Mouse (Mus musculus): ENCODE results near the gene Fam241b. TPM values are rescaled to one million over a fixed set of nuclear protein-coding genes. Genes with fewer than 3 reads are reported as not detected.

Fam241b gene
- polyA plus RNA-seq, 1 experiment from 2014 or later = 10.3 TPM

DNA sequence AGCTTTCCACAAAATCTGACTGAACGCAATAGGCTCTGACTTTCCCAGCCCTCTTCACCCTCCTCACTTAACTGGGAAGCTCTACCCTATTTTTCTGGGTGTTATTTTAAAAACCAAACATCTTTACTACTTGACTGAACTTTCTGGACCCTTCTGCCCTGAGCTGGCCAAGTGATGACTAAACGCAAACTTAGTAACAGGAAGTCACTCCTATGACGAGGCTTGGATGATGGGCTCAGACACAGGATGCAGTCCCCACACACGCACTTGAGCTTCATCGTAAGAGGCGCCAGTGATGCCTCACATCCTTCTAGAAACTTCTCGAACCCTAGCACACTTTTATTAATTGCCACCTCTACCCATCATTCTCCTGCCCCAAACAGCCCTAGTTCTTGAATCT, 74.3 kb downstream of the Fam241b start:
- H3K9me3 ChIP-seq (ENCODE audit: control insufficient read depth, low read length) = no peaks in the 10 kb centered on the region
- no peaks in the 10 kb centered on the region for H3K36me3 ChIP-seq (ENCODE audit: control insufficient read depth, insufficient read depth, low read length)
- DNase-seq (ENCODE audit: low spot score) = no peak
- H3K4me1 ChIP-seq (replicated peaks; ENCODE audit: control insufficient read depth, insufficient read depth, low read length) = no peaks in the 10 kb centered on the region
- no peak overlapping the region for H3K4me3 ChIP-seq (ENCODE audit: low read depth, low read length)
- no peak overlapping the region for H3K4me2 ChIP-seq (ENCODE audit: low read length)
- no peaks in the 10 kb centered on the region for H3K27me3 ChIP-seq (replicated peaks; ENCODE audit: control insufficient read depth, insufficient read depth, low read length)
- no peak overlapping the region for H3K9ac ChIP-seq (ENCODE audit: low read length)
- no peak for ATAC-seq (replicated peaks; ENCODE audit: low FRiP score, low TSS enrichment, low read depth)
- WGBS = 82% methylated on average over 7 of the region's 7 CpGs
- no peak overlapping the region for H3K27ac ChIP-seq (ENCODE audit: low read depth)

DNA sequence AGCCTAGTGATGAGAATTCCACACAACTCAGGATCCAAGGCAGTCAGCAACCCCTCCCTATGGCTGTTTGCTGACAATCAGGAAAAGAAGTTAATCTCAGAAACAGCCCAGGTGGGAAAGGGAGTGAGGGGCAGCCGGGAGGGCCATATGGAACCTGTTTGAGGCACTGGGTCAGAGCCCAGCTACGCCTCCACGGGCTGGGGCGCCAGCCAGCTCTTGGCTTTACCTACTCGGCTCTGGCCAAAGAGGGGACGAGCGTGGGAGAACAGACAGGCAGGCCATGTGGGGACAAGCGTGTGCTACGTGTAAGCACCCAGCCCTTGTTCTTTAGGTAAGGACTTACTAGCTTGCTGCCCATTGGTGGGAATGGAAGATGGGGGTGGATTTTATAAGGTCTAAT, 75.2 kb downstream of the Fam241b start:
- 74% methylated on average over 9 of the region's 9 CpGs for WGBS
- no peak for DNase-seq (ENCODE audit: low spot score)
- ATAC-seq (replicated peaks; ENCODE audit: low FRiP score, low TSS enrichment, low read depth) = no peak

DNA sequence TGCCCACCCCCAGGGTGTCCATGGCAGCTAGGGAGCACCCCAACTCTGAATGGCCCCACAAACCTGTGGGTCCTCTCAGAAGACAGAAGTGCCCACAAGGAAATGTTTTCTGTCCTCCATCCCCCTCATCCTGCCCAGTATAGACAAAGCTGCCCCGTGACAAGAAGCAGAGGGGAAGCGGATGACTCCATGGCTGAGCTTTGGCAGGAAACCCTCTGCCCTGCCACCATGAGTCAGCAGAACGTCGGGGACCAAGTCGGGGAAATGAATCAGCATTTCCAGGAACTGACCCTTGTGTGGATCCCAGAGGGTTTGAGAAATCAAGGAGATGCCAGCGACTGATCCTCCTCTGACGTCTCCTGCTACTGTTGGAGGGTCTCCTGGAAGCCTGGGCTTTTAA, 77.5 kb downstream of the Fam241b start:
- Histone ChIP-seq H3K9ac (ENCODE audit: low read length) (no peak overlapping the region), H3K27me3 (replicated peaks; ENCODE audit: control insufficient read depth, insufficient read depth, low read length) (no peaks in the 10 kb centered on the region), H3K9me3 (ENCODE audit: control insufficient read depth, low read length) (no peaks in the 10 kb centered on the region), H3K4me2 (ENCODE audit: low read length) (no peak overlapping the region), H3K36me3 (ENCODE audit: control insufficient read depth, insufficient read depth, low read length) (no peaks in the 10 kb centered on the region), H3K4me3 (ENCODE audit: low read depth, low read length) (no peak overlapping the region), H3K4me1 (replicated peaks; ENCODE audit: control insufficient read depth, insufficient read depth, low read length) (0 out of 2 replicates have a peak, but pooled peaks cover under 1% of the 10 kb centered on the region), H3K27ac (ENCODE audit: low read depth) (no peak overlapping the region)
- no peak for DNase-seq (ENCODE audit: low spot score)
- 58% methylated on average over 7 of the region's 7 CpGs for WGBS
- no peak for ATAC-seq (replicated peaks; ENCODE audit: low FRiP score, low TSS enrichment, low read depth)

More for the DNA sequence above, 75.2 kb downstream of the Fam241b start:
- H3K9ac ChIP-seq (ENCODE audit: low read length) = no peak overlapping the region
- no peak overlapping the region for H3K4me3 ChIP-seq (ENCODE audit: low read depth, low read length)
- H3K4me1 ChIP-seq (replicated peaks; ENCODE audit: control insufficient read depth, insufficient read depth, low read length) = no peaks in the 10 kb centered on the region
- H3K4me2 ChIP-seq (ENCODE audit: low read length) = no peak overlapping the region
- H3K9me3 ChIP-seq (ENCODE audit: control insufficient read depth, low read length) = no peaks in the 10 kb centered on the region
- H3K36me3 ChIP-seq (ENCODE audit: control insufficient read depth, insufficient read depth, low read length) = no peaks in the 10 kb centered on the region
- no peak overlapping the region for H3K27ac ChIP-seq (ENCODE audit: low read depth)
- no peaks in the 10 kb centered on the region for H3K27me3 ChIP-seq (replicated peaks; ENCODE audit: control insufficient read depth, insufficient read depth, low read length)

DNA sequence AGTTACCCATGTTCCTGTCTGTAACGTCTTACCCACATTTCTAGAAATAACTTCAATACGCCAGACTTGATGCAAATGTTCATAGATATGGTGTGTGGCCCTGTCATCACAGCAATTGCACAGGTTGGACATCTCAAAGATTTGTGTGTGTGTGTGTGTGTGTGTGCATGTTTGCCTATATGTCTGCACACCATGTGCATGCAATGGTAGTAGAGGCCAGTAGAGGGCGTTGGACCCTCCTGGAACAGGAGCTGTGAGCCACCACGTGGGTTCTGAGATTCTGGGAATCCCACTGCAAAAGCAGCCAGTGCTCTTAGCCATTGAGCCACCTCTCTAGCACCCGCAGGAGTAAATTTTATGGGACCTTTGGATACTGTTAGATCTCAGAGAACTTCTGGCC, 80.9 kb downstream of the Fam241b start:
- Histone ChIP-seq H3K4me3 (ENCODE audit: low read depth, low read length) (no peak overlapping the region), H3K9ac (ENCODE audit: low read length) (no peak overlapping the region), H3K4me2 (ENCODE audit: low read length) (no peak overlapping the region), H3K27me3 (replicated peaks; ENCODE audit: control insufficient read depth, insufficient read depth, low read length) (no peaks in the 10 kb centered on the region), H3K27ac (ENCODE audit: low read depth) (no peak overlapping the region), H3K4me1 (replicated peaks; ENCODE audit: control insufficient read depth, insufficient read depth, low read length) (peaks cover 18% of the 10 kb centered on the region), H3K36me3 (ENCODE audit: control insufficient read depth, insufficient read depth, low read length) (no peaks in the 10 kb centered on the region), H3K9me3 (ENCODE audit: control insufficient read depth, low read length) (no peaks in the 10 kb centered on the region)
- DNase-seq (ENCODE audit: low spot score) (no peak), ATAC-seq (replicated peaks; ENCODE audit: low FRiP score, low TSS enrichment, low read depth) (no peak)
- WGBS = 65% methylated on average over 5 of the region's 5 CpGs

DNA sequence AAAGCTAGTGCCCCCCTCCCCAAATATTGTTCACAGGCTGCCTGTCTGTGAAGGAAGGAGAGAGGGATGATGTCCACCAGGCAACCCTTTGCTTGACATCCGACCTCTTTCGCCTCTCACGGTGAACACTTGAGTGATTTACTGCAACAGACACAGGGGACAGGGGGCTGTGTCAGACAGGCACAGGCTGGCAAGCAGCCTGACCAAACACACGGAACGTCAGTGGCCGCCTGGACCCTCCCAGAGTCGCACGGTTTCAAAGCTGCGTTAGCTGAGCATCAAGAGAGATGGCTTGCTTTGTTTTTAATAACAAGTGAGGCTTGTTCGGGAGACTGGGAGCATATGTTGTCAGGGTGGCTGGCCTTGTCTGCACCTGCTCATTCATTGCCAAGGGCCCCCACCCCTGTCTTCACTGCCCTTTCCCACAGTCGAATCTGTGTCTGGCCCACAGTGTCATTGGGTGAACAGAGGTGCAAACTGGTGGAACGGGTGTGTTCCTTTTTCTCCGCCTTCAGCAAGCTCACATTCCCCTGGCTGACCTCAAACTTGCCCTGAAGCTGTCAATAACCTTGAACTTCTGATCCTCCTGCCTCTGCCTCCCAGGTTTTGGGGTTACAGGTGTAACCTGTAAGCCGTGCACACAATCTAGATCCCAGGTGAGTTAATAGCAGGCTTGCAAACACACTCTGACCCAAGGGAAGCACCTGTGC, 82.6 kb downstream of the Fam241b start:
- Histone ChIP-seq H3K9me3 (ENCODE audit: control insufficient read depth, low read length) (no peaks in the 10 kb centered on the region), H3K4me2 (ENCODE audit: low read length) (0 out of 2 replicates have a peak overlapping the region, but pooled peaks have one; percentile 13), H3K27ac (ENCODE audit: low read depth) (no peak overlapping the region), H3K27me3 (replicated peaks; ENCODE audit: control insufficient read depth, insufficient read depth, low read length) (no peaks in the 10 kb centered on the region), H3K9ac (ENCODE audit: low read length) (no peak overlapping the region), H3K36me3 (ENCODE audit: control insufficient read depth, insufficient read depth, low read length) (no peaks in the 10 kb centered on the region), H3K4me3 (ENCODE audit: low read depth, low read length) (no peak overlapping the region), H3K4me1 (replicated peaks; ENCODE audit: control insufficient read depth, insufficient read depth, low read length) (peaks cover 18% of the 10 kb centered on the region)
- 29% methylated on average over 14 of the region's 14 CpGs for WGBS
- ATAC-seq (replicated peaks; ENCODE audit: low FRiP score, low TSS enrichment, low read depth) (no peak), DNase-seq (ENCODE audit: low spot score) (no peak)

DNA sequence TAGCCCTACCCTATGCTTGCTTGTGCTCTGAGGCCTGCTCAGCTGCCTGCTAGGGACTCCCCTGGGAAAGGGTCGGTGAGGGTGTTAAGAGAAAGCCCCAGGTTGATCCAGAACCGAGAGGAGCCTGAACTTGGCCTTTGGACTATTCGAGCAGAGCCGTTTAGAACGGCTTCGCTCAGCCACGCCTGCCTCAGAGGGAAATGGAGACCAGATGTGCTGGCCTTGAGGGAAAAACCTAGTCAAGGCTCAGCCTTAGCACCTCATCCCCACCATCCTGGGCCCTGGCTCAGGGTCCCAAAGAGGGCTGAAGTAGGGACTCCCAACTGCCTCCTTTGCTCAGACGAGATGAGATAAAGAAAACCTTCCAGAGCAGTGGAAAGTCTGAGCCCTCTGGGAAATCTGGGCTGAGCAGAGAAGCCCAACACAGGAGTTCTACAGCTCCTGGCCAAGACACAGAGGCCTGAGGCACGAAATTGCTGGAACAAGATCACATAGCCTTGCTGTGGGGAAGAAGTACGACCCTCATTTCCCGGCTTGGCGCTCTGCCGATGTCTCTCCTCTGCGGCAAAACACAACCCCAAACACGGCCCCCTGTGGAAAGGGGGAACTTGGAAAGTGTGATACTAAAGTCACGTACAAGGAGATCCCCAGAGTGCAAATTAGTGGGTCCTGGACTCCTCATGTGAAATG, 83.4 kb downstream of the Fam241b start:
- H3K27me3 ChIP-seq (replicated peaks; ENCODE audit: control insufficient read depth, insufficient read depth, low read length) = no peaks in the 10 kb centered on the region
- no peaks in the 10 kb centered on the region for H3K9me3 ChIP-seq (ENCODE audit: control insufficient read depth, low read length)
- no peaks in the 10 kb centered on the region for H3K36me3 ChIP-seq (ENCODE audit: control insufficient read depth, insufficient read depth, low read length)
- H3K9ac ChIP-seq (ENCODE audit: low read length) = no peak overlapping the region
- H3K4me2 ChIP-seq (ENCODE audit: low read length) = peak overlapping the region; percentile 13; the same call in 1 of the 2 replicates
- peaks cover 18% of the 10 kb centered on the region for H3K4me1 ChIP-seq (replicated peaks; ENCODE audit: control insufficient read depth, insufficient read depth, low read length)
- no peak overlapping the region for H3K4me3 ChIP-seq (ENCODE audit: low read depth, low read length)
- H3K27ac ChIP-seq (ENCODE audit: low read depth) = peak overlapping the region; percentile 17; the same call in 1 of the 2 replicates
- ATAC-seq (replicated peaks; ENCODE audit: low FRiP score, low TSS enrichment, low read depth) (no peak), DNase-seq (ENCODE audit: low spot score) (no peak)
- 46% methylated on average over 16 of the region's 16 CpGs for WGBS

DNA sequence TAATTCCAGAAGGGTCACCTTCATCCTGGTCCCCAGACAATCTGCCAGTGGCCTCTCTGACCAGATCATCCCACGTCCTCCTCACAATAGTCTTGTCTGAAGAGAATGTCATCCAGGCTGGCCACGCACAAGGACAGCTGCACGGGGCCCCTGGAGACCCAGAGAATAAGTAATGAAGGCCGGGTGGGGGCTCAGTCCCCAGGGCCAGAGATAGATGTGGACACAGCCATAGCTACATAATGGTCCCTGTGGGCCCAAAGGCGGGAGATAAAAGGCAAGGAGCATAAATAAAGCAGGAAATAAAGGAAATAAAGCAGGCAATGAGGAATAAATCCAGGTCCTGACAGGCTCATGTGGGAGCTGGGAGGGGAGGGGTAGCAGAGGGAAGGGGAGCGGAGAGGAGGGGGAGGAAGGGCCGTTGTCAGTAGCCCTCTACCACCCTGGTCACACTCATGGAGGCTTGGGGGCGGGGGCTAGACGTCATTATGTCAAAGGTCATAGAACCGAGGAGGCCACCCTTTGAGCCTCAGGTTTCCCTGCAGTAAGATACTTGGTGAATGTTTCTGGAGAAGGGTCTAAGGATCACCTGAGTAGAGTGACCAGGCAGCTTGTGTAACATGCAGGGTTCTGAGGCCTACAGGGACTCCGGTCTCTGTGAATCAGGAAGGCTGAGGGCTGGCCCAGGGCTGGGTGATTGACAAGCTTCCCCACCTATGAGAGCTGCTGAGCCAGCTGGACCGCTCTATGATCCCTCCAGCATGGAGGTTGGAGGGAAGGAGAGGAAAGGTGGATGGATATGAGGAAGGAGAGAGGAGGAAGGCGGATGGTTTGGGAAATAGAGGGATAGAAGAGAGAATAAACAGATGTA, 85.0 kb downstream of the Fam241b start:
- Histone ChIP-seq H3K9ac (ENCODE audit: low read length) (no peak overlapping the region), H3K4me2 (ENCODE audit: low read length) (no peak overlapping the region), H3K27me3 (replicated peaks; ENCODE audit: control insufficient read depth, insufficient read depth, low read length) (no peaks in the 10 kb centered on the region), H3K4me1 (replicated peaks; ENCODE audit: control insufficient read depth, insufficient read depth, low read length) (peaks cover 18% of the 10 kb centered on the region), H3K9me3 (ENCODE audit: control insufficient read depth, low read length) (no peaks in the 10 kb centered on the region), H3K4me3 (ENCODE audit: low read depth, low read length) (no peak overlapping the region), H3K27ac (ENCODE audit: low read depth) (no peak overlapping the region), H3K36me3 (ENCODE audit: control insufficient read depth, insufficient read depth, low read length) (no peaks in the 10 kb centered on the region)
- DNase-seq (ENCODE audit: low spot score) (no peak), ATAC-seq (replicated peaks; ENCODE audit: low FRiP score, low TSS enrichment, low read depth) (no peak)
- WGBS = 63% methylated on average over 13 of the region's 13 CpGs
